Comparison of ENCODE assay signal across 12 mouse cellular contexts in genomic region chr6:115972083-115972764, GRCm38 (mm10). TPM values are rescaled to one million over a fixed set of nuclear protein-coding genes. Genes with fewer than 3 reads are reported as not detected.
DNase-seq lines count a peak whose midpoint lies in the region; ATAC-seq and TF ChIP-seq lines count a peak whose summit lies in the region.
"Had no signal": no experiment of that assay in that cellular context is flagged by ENCODE, and none has a peak within 500 bp of the region (broad histone marks: within the 10 kb centered on the region; RNA-seq: fewer than 3 reads in every experiment).

No protein-coding gene starts in this region.

- no peak overlapping the region for H3K4me2 ChIP-seq in heart, postnatal 0 days (ENCODE audit: low read depth, low read length)
- no peak overlapping the region for H3K4me2 ChIP-seq in midbrain, embryonic 11.5 days
- no peak overlapping the region; the same call in 1 of the 2 replicates for H3K4me2 ChIP-seq in embryonic facial prominence, embryonic 15.5 days (replicated peaks)
- H3K4me2 ChIP-seq in limb, embryonic 14.5 days (replicated peaks; ENCODE audit: low read depth, low read length, severe bottlenecking) = no peak overlapping the region

- no peak overlapping the region for H3K9ac ChIP-seq in heart, postnatal 0 days (replicated peaks; ENCODE audit: low read depth, low read length)
- H3K9ac ChIP-seq in midbrain, embryonic 11.5 days (ENCODE audit: low read length) = no peak overlapping the region
- no peak overlapping the region for H3K9ac ChIP-seq in embryonic facial prominence, embryonic 15.5 days
- no peak overlapping the region for H3K9ac ChIP-seq in limb, embryonic 14.5 days (ENCODE audit: low read depth, low read length, severe bottlenecking)
- H3K9ac ChIP-seq: liver, postnatal 0 days had no signal

- H3K4me1 ChIP-seq in heart, postnatal 0 days (ENCODE audit: control insufficient read depth, insufficient read depth) = peaks cover 14% of the 10 kb centered on the region
- H3K4me1 ChIP-seq in midbrain, embryonic 10.5 days = peaks cover 29% of the 10 kb centered on the region
- peaks cover 3% of the 10 kb centered on the region for H3K4me1 ChIP-seq in midbrain, embryonic 11.5 days (ENCODE audit: control insufficient read depth, insufficient read depth, low read length)
- peaks cover 70% of the 10 kb centered on the region for H3K4me1 ChIP-seq in embryonic facial prominence, embryonic 15.5 days
- H3K4me1 ChIP-seq in limb, embryonic 14.5 days (ENCODE audit: control insufficient read depth, insufficient read depth, low read length) = peaks cover 20% of the 10 kb centered on the region

- no peaks in the 10 kb centered on the region for H3K9me3 ChIP-seq in heart, postnatal 0 days (replicated peaks; ENCODE audit: control insufficient read depth, low read length)
- H3K9me3 ChIP-seq in midbrain, embryonic 10.5 days (replicated peaks) = no peaks in the 10 kb centered on the region
- H3K9me3 ChIP-seq in midbrain, embryonic 11.5 days (ENCODE audit: control insufficient read depth, low read length) = no peaks in the 10 kb centered on the region
- no peaks in the 10 kb centered on the region for H3K9me3 ChIP-seq in embryonic facial prominence, embryonic 15.5 days (replicated peaks)
- H3K9me3 ChIP-seq in limb, embryonic 14.5 days (ENCODE audit: control insufficient read depth, low read length) = no peaks in the 10 kb centered on the region

- 67% methylated on average over 7 of the region's 7 CpGs for WGBS in heart, postnatal 0 days
- WGBS in midbrain, embryonic 10.5 days = 84% methylated on average over 7 of the region's 7 CpGs
- WGBS in midbrain, embryonic 11.5 days = 82% methylated on average over 7 of the region's 7 CpGs
- WGBS in embryonic facial prominence, embryonic 15.5 days = 60% methylated on average over 7 of the region's 7 CpGs
- 77% methylated on average over 7 of the region's 7 CpGs for WGBS in limb, embryonic 14.5 days

- H3K36me3 ChIP-seq in heart, postnatal 0 days (replicated peaks; ENCODE audit: control insufficient read depth, insufficient read depth, low read length) = peaks cover 46% of the 10 kb centered on the region
- no peaks in the 10 kb centered on the region for H3K36me3 ChIP-seq in midbrain, embryonic 10.5 days
- no peaks in the 10 kb centered on the region for H3K36me3 ChIP-seq in midbrain, embryonic 11.5 days (ENCODE audit: control insufficient read depth, insufficient read depth, low read length)
- H3K36me3 ChIP-seq in embryonic facial prominence, embryonic 15.5 days = peaks cover 18% of the 10 kb centered on the region
- H3K36me3 ChIP-seq in limb, embryonic 14.5 days (ENCODE audit: control insufficient read depth, insufficient read depth, low read length) = 0 out of 2 replicates have a peak, but pooled peaks cover 4% of the 10 kb centered on the region

- peak overlapping the region; percentile 19; the same call in 1 of the 2 replicates for H3K27ac ChIP-seq in heart, postnatal 0 days (ENCODE audit: low read depth)
- H3K27ac ChIP-seq in midbrain, embryonic 10.5 days (replicated peaks) = peak overlapping the region; percentile 1; the same call in 1 of the 2 replicates
- H3K27ac ChIP-seq in midbrain, embryonic 11.5 days (ENCODE audit: low read depth, low read length) = no peak overlapping the region
- peak overlapping the region; percentile 80 for H3K27ac ChIP-seq in embryonic facial prominence, embryonic 15.5 days (replicated peaks)
- no peak overlapping the region for H3K27ac ChIP-seq in limb, embryonic 14.5 days (replicated peaks; ENCODE audit: low read depth, low read length)

- no peak overlapping the region for H3K4me3 ChIP-seq in heart, postnatal 0 days (ENCODE audit: low read depth, low read length)
- no peak overlapping the region for H3K4me3 ChIP-seq in midbrain, embryonic 10.5 days
- no peak overlapping the region for H3K4me3 ChIP-seq in midbrain, embryonic 11.5 days (ENCODE audit: low read depth, low read length)
- no peak overlapping the region for H3K4me3 ChIP-seq in embryonic facial prominence, embryonic 15.5 days (replicated peaks)
- H3K4me3 ChIP-seq in limb, embryonic 14.5 days (replicated peaks; ENCODE audit: low read length) = no peak overlapping the region
- H3K4me3 ChIP-seq: myocyte had no signal

- no peaks in the 10 kb centered on the region for H3K27me3 ChIP-seq in heart, postnatal 0 days (ENCODE audit: control insufficient read depth, insufficient read depth, low read length)
- no peaks in the 10 kb centered on the region for H3K27me3 ChIP-seq in midbrain, embryonic 10.5 days (ENCODE audit: low read depth, poor library complexity, severe bottlenecking)
- no peaks in the 10 kb centered on the region for H3K27me3 ChIP-seq in midbrain, embryonic 11.5 days (ENCODE audit: control insufficient read depth, insufficient read depth, low read length)
- no peaks in the 10 kb centered on the region for H3K27me3 ChIP-seq in embryonic facial prominence, embryonic 15.5 days
- no peaks in the 10 kb centered on the region for H3K27me3 ChIP-seq in limb, embryonic 14.5 days (ENCODE audit: control insufficient read depth, insufficient read depth, low read length)

- TF ChIP-seq POLR2A in limb, embryonic 14.5 days (IDR thresholded peaks at IDR 0.05; ENCODE audit: borderline replicate concordance, extremely low read depth, insufficient read depth, insufficient read length) = no peak

- ATAC-seq in heart, postnatal 0 days (ENCODE audit: insufficient read depth, low read depth) = peak; percentile 9; the same call in 1 of the 2 replicates
- ATAC-seq in midbrain, embryonic 11.5 days (ENCODE audit: low FRiP score) = no peak
- ATAC-seq in embryonic facial prominence, embryonic 15.5 days (ENCODE audit: insufficient number of reproducible peaks, low FRiP score, low TSS enrichment, low read depth) = peak; percentile 63
- 0 out of 2 replicates have a peak, but pooled peaks have one; percentile 24 for ATAC-seq in limb, embryonic 14.5 days (ENCODE audit: low FRiP score, low read depth)
- ATAC-seq: liver, postnatal 0 days had no signal

- DNase-seq in heart, postnatal 0 days (ENCODE audit: low spot score) = no peak
- DNase-seq in heart, adult 9 months (ENCODE audit: low spot score in 2 of 2) = no peak
- no peak for DNase-seq in midbrain, embryonic 10.5 days (ENCODE audit: low spot score)
- DNase-seq in midbrain, embryonic 11.5 days (ENCODE audit: low spot score, missing footprints) = no peak
- DNase-seq in limb, embryonic 14.5 days (ENCODE audit: low spot score) = no peak
- DNase-seq in urinary bladder, adult 2 months (ENCODE audit: low spot score) = no peak
- DNase-seq: kidney, adult 9 months; liver, postnatal 0 days; right cerebral cortex, adult 18-20 months had no signal

- no peak for TF ChIP-seq CTCF in heart, postnatal 0 days (IDR thresholded peaks at IDR 0.05; ENCODE audit: low read depth)

- no peak for TF ChIP-seq EP300 in heart, postnatal 0 days (IDR thresholded peaks at IDR 0.05; ENCODE audit: low read depth)

RNA-seq across cellular contexts. Expression of gene Plxnd1, which starts 22.6 kb away (rescaled TPM):
- total RNA-seq in heart, postnatal 0 days (2014; rRNA removed; ENCODE audit: low replicate concordance) = 82.4 and 166 TPM in 2 replicates
- 28.1 and 37.7 TPM in 2 replicates for polyA plus RNA-seq in heart, postnatal 0 days (2015; fragmentation: Nextera tagmentation; extraction: Ambion mirVana)
- 18.1 and 18.9 TPM in 2 replicates for polyA plus RNA-seq in midbrain, embryonic 10.5 days (2016; fragmentation: Nextera tagmentation; extraction: Ambion mirVana)
- 13.2 and 17.5 TPM in 2 replicates for polyA plus RNA-seq in midbrain, embryonic 11.5 days (2014; fragmentation: Nextera tagmentation; extraction: Ambion mirVana)
- 29.4 and 33.5 TPM in 2 replicates for polyA plus RNA-seq in embryonic facial prominence, embryonic 15.5 days (2015; fragmentation: Nextera tagmentation; extraction: Ambion mirVana)
- polyA plus RNA-seq in limb, embryonic 14.5 days (2012; rRNA removed) = 61.9 and 74.1 TPM in 2 replicates
- 39.1 and 50.4 TPM in 2 replicates for polyA plus RNA-seq in limb, embryonic 14.5 days (2014; fragmentation: Nextera tagmentation; extraction: Ambion mirVana)
- 35.8 and 45.2 TPM in 2 replicates for polyA plus RNA-seq in urinary bladder, adult 2 months (2012; rRNA removed)

RNA-seq across cellular contexts. Expression of gene H1foo, which starts 27.5 kb away (rescaled TPM):
- total RNA-seq in heart, postnatal 0 days (2014; rRNA removed; ENCODE audit: low replicate concordance) = not detected in 2 replicates
- not detected in 2 replicates for polyA plus RNA-seq in heart, postnatal 0 days (2015; fragmentation: Nextera tagmentation; extraction: Ambion mirVana)
- polyA plus RNA-seq in midbrain, embryonic 10.5 days (2016; fragmentation: Nextera tagmentation; extraction: Ambion mirVana) = not detected in 2 replicates
- polyA plus RNA-seq in midbrain, embryonic 11.5 days (2014; fragmentation: Nextera tagmentation; extraction: Ambion mirVana) = not detected in 2 replicates
- polyA plus RNA-seq in embryonic facial prominence, embryonic 15.5 days (2015; fragmentation: Nextera tagmentation; extraction: Ambion mirVana) = not detected in 2 replicates
- not detected in 2 replicates for polyA plus RNA-seq in limb, embryonic 14.5 days (2012; rRNA removed)
- polyA plus RNA-seq in limb, embryonic 14.5 days (2014; fragmentation: Nextera tagmentation; extraction: Ambion mirVana) = not detected in 2 replicates
- not detected in 2 replicates for polyA plus RNA-seq in urinary bladder, adult 2 months (2012; rRNA removed)
- polyA plus RNA-seq: heart, embryonic 16.5 days; liver, postnatal 0 days; myocyte had no signal

RNA-seq across cellular contexts. Expression of gene Rho, which starts 40.7 kb away (rescaled TPM):
- total RNA-seq in heart, postnatal 0 days (2014; rRNA removed; ENCODE audit: low replicate concordance) = 1.3 TPM in 1 of 2 replicates, not detected in the other
- polyA plus RNA-seq in heart, postnatal 0 days (2015; fragmentation: Nextera tagmentation; extraction: Ambion mirVana) = 0.04 TPM in 1 of 2 replicates, not detected in the other
- 0.17 and 0.20 TPM in 2 replicates for polyA plus RNA-seq in midbrain, embryonic 10.5 days (2016; fragmentation: Nextera tagmentation; extraction: Ambion mirVana)
- polyA plus RNA-seq in midbrain, embryonic 11.5 days (2014; fragmentation: Nextera tagmentation; extraction: Ambion mirVana) = 0.08 TPM in 1 of 2 replicates, not detected in the other
- 0.12 and 0.53 TPM in 2 replicates for polyA plus RNA-seq in embryonic facial prominence, embryonic 15.5 days (2015; fragmentation: Nextera tagmentation; extraction: Ambion mirVana)
- polyA plus RNA-seq in limb, embryonic 14.5 days (2012; rRNA removed) = 0.67 and 1.1 TPM in 2 replicates
- 0.22 TPM in 1 of 2 replicates, not detected in the other for polyA plus RNA-seq in limb, embryonic 14.5 days (2014; fragmentation: Nextera tagmentation; extraction: Ambion mirVana)
- polyA plus RNA-seq in urinary bladder, adult 2 months (2012; rRNA removed) = 0.44 and 0.66 TPM in 2 replicates
- polyA plus RNA-seq: heart, embryonic 16.5 days; liver, postnatal 0 days had no signal

Comparison
In these comparisons a context has a peak if more than half of its experiments do, and no peak if none do; other contexts are left out.
1. H3K27ac ChIP-seq: peak in heart, postnatal 0 days (single experiment), midbrain, embryonic 10.5 days (single experiment) and embryonic facial prominence, embryonic 15.5 days (single experiment); none in midbrain, embryonic 11.5 days (single experiment) and limb, embryonic 14.5 days (single experiment).